Mouse (Mus musculus) cerebral cortex, adult 2 months (tissue): Measurements from ENCODE around the gene Slc18a3.

ENCODE experiments used
- WGBS: fragments of 180-500 bp; shearing (Covaris S2); methylation state at CpG from one replicate; pipeline ENCODE4 v1.1.7; 2018; 5-methylcytosine and 5-hydroxymethylcytosine counted together

Gene Slc18a3

DNA sequence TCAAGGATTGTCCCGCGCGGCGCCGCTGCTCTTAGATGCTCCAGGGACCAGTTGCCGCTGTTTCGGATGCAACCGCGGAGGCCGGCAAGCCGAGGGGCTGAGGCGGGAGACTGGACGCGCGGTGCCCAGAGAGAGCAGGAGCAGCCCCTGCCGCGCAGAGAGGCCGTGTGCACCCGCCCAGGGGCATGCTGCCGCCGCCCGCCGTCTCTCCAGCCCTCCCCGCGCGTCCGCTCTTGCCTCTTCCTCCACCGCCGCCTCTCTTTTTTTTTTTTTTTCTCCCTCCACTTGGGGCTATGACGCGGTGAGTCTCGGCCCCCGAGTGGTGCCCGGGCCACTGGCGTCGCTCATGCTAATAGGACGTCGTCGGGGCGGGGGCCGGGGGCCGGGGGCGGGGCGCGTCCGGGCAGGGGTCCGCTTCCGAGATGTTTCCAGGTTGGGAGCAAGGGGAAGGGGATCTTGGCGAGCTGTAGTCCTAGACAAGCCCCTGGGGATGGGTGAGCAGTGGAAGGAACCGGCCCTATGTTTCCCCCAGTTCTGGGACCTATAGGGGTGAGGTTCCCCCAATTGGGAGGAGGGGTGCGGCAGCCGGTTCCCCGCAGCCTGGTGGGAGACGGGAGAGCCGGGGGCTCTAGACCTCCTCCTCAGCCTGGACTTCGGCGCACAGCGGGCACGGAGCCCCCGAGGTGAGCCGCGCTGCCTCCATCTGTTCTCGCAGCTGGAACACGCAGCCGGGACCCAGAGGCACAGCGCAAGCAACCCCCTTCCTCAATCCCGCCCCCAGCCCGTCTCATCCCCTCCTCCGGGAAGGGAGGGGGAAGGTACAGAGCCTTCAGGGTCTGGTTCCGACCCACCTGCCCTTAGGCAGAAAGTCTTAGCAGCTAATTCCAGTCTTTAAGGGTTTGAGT is at the start of gene Slc18a3:
Gene Slc18a3, minus strand, starts transcription at position 250 of the 905 bp plus-strand sequence.
- WGBS: 2% methylated on average over 68 of the region's 70 CpGs

DNA sequence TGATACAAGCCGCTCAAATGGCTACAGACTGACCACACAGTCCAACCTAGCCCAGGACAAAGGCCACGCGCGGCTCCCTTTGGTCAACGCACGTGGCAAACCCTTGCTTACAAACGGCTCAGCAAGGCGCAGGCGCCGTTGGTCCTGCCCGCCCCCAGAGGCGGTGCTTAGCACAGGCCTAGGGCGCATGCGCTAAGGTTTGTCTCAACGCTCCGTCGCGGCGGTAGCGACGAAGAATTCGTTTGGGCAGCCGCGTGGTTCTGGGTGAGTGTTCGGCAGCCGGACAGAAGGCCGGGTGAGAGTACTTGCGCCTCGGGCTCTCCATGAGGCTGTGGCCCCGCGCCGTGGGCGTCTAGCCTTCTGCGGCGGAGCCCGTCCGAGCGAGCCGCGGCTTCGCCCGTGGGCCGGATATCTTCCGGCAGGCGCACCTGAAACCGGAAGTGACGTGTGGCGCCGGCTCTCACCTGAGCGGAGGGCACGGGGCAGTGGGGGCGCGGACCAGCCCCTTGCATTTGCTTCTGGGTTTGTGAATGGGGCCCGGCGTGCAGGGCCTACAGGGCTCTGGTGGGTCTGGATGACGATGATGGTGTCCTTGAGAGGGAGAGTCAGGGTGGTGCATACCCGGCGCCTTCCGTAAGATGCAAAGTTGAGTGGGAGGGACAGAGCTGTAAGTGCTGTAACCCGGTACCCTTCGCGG is 48.8 kb upstream of the Slc18a3 start, which contains the start of gene Ercc6:
Gene Ercc6, plus strand, starts transcription at position 186 of the 697 bp plus-strand sequence.
- WGBS: under 1% methylated on average over 62 of the region's 62 CpGs

DNA sequence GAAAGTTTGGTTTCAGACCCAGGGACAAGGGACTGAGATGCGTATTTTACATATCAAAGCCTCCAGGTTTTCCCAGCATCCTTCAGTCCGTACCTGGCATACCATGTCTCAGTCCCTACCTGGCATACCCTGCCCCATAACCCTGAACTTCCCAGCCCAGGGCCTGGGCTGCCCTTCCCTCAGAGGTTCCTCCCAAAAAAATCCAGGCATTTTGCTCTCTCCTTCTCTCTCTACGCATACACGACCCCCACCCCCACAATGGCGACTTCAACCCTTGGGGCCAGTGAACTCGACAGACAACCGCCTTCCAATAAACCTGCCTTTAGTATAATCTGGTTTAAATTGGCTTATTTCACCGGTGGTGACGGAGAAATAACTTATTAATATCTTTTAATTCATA is 48.3 kb upstream of the Slc18a3 start:
- 32% methylated on average over 9 of the region's 9 CpGs for WGBS

DNA sequence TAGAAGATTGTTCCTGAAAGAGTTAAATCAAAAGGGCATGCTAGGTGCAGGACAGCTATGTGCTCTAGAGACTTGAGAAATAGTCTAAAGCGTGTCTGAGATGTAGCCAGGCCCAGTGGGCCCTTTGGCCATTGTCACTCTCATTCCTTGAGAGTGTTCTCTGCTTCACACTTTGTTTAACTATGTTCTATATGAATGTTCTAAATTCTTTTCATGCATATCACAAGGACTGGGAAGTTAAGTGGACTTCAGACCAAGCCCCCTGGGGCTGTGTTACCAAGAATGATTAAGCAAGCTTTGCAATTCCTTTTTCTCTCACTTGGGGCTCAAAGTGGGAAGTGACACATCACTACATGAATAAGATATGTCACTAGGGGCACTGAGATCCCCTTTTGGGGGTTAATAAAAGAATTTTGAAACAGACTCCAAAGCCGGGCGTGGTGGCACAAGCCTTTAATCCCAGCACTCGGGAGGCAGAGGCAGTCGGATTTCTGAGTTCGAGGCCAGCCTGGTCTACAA is 44.9 kb upstream of the Slc18a3 start:
- 89% methylated on average over 6 of the region's 6 CpGs for WGBS

DNA sequence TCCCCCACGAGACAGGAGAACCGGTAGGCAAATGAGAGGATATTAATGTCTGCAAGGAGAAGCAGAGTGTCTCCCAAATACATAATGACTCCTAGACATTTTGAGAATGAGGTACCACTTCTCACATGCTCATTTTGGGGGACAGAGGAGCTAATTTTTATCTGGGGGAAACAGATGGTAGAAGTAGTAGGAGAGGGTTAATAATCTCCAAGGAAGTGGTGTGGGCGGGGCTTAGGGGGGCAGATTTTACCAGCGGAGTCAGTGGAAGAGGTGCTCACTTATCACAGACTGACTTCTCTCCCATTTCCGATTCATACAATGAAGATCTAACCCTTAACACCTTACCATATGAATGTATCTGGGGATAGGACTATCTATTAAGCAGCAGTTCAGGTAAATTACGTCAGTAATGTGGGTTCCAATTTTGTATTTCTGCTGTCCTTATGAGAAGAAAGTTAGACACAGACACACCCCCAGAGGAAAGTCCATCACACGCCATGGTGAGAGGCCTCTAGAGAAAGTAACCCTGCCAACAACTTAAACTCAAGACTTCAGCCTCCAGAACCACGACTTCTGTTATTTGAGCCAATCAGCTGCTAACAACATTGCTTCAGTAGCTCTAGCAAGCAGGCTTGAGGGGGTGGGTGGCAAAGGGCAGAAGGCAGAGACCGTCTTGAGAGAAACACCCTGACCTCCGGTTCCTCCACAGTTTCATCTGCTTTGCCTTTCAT is 43.6 kb upstream of the Slc18a3 start:
- WGBS: 75% methylated on average over 10 of the region's 10 CpGs

DNA sequence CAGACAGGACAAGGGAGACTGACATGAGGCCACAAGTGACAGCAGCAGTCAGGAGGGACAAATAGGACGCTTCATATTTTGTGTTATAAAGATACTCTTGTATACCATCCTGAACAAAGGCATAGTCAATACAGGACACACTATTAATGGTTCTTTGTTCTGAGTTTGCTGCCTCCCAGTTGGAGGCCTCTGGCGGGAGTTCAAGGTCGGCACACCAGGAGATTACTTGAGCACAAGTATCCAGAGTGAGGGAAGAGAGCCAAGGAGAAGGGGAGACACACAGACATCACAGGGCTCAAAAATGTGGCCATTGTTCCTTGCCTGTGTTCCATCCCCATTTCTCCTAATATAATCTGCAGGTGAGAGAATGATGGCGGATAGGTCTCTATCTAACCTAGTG is 42.6 kb upstream of the Slc18a3 start:
- 72% methylated on average over 4 of the region's 4 CpGs for WGBS

DNA sequence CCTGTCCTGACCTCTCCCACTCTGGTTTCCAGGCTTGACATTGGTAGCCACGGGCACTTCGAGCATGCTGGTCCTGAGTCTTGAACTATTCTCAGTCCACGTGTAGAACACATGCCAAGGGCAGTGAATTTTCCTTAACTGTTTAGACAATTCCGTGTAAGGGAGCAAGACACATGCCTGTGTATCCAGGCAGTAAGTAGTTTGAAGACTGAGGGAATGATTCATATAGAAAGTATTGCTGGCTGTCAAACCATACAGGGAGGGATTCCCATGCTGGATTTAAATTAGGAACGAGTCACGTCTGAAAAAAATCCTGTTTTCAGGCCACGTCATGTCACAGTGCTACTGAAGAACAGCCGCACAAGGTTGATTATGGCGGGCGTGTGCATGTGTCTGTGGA is 41.7 kb upstream of the Slc18a3 start:
- WGBS: 87% methylated on average over 10 of the region's 10 CpGs

DNA sequence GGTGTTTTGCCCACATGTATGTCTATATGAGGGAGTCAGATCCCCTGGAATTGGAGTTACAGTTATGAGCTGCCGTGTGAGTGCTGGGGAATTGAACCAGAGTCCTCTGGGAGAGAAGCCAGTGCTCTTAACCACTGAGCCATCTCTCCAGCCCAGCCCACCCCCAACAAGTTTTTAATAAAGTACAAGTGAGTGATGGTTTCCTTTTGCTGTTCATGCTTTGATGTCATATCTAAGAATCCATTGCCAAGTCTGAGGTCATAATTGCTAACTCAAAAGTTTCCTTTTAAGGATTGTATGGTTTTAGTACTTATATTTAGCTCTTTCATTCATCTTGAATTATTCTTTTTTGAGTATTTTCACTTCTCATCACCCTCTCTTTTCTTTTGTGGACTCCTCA is 39.2 kb upstream of the Slc18a3 start:
- 88% methylated on average over 1 of the region's 1 CpGs for WGBS

DNA sequence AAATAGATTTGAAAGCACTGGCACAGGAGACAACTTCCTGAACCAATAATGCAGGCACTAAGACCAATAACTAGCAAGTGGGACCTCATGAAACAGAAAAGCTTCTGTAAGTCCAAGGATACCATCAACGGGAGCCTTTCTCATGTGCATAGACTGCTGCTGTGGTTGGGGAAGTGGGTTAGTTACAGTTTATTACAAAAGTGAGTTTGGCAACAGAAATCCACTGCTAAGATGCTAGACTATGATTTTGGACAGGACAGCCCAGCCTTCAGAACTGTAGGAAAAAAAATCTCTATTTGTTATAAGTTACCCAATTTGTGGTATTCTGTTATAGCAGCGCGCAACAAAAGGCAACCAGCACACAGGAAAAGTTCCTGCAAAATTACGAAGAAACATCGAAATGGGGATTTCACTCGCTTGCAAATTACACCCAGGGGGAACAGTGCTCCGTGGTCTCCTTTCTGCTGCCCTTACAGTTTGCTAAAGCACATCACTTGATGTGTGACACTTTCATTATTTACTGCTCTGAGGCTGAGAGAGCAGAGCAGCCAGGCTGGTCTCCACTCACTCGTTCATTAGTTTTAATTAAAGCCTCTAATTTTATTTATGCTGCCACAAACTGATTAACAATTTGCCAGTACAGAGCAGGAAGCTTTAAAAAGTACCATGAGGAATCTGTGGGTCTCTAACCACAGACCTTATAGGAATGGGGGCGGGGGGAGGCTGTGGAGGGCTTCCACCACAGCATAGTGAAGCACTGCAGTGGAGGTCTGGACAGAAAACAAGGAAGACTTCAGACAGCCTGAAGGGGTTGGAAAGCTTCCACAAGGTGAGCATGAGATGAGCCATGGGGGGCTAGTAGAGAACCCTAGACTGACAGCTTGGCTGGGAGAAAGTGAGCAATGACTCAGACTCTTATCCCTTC is 38.4 kb upstream of the Slc18a3 start:
- 52% methylated on average over 9 of the region's 9 CpGs for WGBS

DNA sequence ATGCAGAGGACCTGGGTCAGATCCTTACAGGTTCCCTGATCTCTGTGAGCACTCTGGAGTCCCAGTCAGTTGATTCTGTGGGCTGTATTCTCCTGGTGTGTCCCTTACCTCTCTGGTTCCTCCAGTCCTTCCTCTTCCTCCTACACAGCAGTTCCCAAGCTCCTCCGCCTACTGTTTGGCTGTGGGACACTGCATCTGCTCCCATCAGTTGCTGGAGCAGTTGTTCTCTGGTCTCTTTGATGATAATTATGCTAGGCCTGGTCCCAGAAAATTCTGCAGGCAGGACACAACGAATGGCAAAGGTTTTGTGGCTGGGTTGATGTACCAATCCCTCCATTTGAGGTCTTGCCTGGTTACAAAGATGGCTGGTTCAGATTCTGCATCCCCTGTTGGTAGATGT is 36.7 kb upstream of the Slc18a3 start:
- 71% methylated on average over 2 of the region's 2 CpGs for WGBS

DNA sequence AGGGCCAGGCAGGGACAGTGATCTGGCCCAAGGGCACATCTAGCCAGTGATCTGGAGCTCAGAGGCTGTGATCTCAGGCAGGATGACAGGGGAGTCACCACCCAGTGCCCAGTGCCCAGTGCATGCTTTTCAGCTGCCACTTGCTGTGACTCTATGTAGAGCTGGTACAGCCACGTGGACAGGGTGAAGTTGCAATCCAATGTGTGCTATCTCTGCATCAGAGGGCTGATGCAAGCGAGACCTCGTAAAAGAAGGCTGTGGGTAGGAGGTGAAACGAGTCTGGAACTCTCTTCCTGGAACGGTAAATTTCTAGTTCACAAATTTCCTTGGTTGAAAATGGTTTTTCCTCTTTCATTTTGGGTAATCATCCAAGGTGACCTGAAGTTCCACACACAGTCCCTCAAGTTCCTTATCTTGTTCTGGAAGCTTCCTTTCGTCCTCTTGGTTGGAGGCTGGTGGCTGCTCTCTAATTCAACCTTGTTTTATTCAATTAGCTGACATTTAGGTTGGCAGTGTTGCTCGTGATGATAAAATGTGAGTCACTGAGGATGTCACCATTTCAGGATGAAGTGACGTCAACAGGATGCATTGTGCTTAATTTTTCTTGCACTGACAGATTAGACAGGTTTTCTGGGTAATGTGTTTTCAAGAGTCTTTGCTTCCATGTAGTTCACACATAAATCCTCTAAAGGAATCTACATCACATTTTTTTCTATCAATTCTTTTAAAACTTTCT is 31.6 kb upstream of the Slc18a3 start:
- WGBS: 62% methylated on average over 8 of the region's 8 CpGs

DNA sequence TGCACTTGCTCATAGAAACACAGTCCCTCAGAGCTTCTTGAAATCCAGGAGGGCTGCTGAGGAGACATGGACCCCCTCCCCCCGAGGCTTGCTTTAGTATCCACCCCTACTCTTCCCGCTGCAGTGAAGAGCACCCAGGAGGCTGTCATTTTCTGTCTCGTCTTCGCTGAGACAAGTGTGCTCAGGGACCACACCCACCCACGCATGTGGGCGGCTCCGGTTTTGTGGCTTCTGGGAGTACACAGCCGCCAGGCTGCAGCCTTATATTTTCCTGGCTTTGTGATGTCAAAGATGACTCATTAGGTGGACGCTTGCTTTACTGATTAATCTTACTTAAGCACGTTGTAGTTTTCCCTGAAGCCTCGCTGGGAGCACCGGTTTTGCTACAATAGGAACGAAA is 27.9 kb upstream of the Slc18a3 start:
- WGBS: 6% methylated on average over 13 of the region's 13 CpGs

DNA sequence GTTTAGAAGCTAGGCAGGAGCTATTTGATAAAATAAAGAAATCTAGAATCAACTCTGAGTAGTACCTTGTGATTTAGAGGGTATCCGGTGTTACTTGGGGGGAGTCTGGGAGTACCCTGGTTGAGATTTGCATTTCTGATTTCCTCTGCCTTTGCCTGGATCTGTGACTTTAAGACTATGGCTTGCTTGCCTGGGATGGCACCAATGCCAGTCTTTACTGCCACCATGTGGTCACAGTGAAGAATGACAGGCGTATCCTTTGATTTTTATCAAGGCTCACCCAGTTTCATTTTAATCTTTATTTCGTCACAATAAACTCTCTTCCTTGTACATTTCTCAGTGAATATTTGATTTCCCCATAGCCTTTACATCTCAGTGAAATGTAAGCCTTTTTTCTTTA is 17.4 kb upstream of the Slc18a3 start:
- WGBS: 3% methylated on average over 3 of the region's 3 CpGs

DNA sequence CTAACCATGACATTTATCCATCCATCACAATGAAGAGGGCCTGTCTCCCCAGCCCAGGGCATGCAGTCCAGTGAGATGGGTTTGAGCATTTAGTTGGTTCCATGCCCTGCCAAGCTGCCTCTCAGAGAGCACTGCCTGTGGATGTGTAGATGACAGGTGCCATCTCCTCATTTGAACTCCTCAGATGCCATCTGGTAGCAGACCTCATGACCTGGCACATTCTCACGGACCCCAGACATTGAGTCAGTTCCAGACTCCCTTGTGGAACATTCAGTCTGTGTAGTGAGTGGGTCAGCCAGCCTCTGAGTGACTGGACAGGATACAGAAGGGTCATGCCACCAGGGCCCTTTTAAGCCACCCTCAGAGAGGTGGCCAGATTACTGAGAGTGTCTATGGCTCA is 12.9 kb upstream of the Slc18a3 start:
- WGBS: 50% methylated on average over 1 of the region's 1 CpGs

DNA sequence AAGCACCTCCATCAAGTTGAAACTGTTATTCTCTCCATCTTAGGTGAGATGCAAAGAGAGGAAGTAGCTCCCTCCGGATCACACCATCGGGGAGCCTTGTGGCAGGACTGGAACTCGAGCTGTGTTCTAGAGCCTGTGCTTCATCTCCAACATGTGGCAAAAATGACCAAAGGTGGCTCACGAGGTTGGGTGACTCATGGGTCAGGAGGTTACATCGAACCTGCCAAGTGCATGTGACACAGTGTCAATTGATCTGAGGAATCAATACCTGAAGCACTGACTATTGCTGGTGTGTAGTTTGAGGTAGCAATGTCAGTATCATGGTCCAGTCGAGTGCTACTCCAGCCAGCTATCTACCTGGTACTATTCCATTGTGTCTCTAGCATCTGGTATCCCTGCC is 11.9 kb upstream of the Slc18a3 start:
- 82% methylated on average over 6 of the region's 6 CpGs for WGBS

DNA sequence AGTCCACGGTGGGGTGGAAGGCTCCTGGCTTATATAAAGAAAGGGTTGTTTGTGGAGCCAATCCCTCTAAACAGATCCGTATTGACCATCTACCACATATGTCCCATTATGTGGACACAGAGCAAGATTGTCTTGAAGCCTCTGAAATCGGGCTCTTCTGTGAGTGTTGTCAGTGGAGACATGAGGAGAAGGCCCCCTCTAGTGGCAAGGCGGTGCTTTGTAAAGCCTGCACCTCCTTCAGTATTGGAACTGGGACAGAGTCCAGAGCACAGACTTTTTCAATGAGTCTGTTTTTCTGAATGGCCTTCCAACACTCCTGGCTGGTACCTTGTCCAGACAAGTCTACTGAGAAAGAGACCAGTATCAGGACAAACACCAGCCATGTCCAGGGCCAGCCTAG is 8.3 kb upstream of the Slc18a3 start:
- 12% methylated on average over 4 of the region's 4 CpGs for WGBS

DNA sequence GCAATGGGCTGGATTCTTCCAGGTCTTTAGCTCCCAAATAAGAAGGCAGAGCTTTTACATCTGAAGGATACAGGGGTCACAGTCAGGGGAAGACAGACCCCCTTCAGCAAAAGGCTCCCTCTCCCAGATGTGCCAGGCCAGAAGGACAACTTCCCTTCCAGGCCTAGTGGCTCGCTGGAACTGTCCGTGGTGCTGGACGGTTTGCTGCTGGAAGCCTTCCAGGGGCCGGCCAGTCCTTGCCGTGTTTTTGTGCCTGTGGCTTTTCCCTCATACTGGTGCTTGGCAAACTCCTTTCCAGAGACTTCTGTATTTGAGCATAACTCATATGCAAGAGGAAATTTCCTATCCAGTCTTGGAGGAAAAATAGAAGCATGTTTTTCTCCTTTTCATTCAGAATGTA is 3.0 kb upstream of the Slc18a3 start:
- WGBS: 44% methylated on average over 5 of the region's 5 CpGs

DNA sequence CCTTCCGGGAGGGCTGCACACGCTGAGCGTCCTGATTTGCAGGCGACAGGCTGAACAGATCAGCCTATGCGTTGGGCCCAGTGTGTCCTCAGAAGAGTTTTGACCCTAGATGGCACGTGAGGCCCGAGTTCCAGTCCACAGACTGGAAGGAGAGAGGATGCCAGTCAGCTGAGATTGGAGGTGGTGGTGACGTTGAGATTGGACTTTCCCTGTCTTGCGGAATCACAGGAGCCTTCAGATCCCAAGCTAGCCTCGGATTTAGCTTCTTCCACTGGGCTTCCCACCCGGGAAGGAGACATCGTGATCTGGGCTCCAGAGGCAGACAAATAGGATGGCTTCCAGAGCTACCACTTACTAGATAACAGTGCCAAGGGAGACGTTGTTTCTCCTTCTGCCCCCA is 1.2 kb upstream of the Slc18a3 start, which contains the start of gene Chat:
Gene Chat, minus strand, starts transcription at position 101 of the 400 bp plus-strand sequence.
- 60% methylated on average over 13 of the region's 13 CpGs for whole genome bisulfite sequencing

DNA sequence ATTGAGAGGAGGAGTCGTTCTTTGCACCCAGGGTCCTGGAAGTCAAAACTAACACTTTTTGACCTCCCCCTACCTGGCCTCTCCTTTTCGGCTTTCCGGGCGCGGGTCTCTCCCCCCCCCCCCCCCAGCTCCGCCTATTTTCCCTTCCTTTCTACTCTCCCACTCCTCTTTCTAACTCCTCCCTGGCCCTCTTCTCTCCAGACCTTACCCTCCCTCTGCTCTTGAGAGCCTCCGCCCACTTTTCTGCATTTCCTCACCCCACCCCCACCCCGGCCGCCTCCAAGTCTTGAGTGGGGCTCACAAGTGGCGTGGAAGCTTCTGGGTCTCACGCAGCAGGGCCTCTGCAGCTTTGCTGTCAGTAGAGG is 838 bp upstream of the Slc18a3 start:
- WGBS: 23% methylated on average over 7 of the region's 11 CpGs
